Mouse (Mus musculus) heart, adult 9 months (tissue): ENCODE data around the gene D10Wsu102e.
"Not testable (repeated sequence)": the region's sequence is repeated elsewhere in the genome, so short reads cannot be mapped to it uniquely, and the experiment has no call there.

ENCODE experiments used
- DNase-seq, 2 experiments: peaks; one replicate each; pipeline ENCODE4 v3.0.0; 2022; ENCODE audit warnings: low spot score in 2 of 2

The D10Wsu102e gene

DNA sequence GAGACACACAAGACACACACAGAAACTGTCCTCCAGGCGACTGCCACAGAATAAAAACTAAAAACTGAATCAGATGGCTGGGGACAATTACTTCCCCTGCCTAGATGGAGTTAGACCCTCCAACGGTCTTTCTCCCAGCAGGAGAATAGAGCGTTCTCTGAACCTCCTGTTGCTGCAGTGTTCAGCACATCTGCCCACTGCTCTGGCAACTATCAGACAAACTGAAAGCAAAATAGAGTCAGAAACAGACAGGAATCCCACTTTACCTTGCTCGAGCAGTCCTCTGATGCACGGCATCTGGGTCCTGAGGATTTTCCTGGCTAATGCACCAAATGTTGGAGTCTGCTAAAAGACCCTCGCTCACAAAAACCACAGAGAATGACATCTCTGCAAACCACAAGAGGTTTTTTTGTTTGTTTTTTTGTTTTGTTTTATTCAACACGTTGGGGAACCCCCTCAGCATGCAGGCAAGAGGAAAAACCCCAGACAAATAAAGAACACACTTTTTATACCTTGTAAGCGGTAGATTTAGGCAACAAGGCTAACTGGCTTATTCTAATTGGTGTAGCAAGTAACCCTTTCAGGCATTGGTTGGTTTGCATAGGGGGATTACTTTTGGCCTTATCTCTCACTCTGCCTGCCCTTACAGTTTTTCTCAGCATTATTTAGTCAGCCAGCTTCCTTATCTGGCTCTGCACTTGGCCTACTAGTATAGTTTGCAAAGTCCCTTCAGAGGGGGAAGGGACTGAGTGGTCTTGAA, 24.6 kb downstream of the D10Wsu102e start:
- DNase-seq, result no peak

DNA sequence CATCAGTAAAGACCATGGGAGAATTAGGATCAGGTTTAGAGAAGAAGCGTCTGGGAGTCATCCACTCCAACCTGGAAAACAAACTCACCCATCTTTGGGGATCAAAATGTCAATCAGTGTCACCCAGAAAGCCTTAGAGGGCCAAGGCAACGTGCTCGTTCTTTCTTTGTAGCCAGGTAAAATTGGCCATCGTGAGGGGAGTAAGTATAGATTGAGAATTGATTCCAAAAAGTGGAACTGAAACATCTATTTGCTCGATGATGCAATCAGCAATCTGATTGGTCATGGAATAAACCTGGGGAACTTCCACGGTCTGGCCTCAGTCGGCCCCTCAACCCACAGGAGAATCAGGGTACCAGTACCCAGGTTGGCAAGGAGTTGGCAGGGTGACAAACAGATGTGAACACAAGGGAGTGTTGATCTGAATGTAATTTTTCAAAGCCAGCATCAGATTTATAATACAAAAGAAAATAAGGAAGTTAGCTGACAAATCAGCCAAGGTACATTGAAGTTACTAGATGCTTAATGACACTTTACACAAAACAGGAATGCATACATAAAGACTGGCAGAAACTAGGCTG, 25.4 kb downstream of the D10Wsu102e start:
- DNase-seq, result no peak

DNA sequence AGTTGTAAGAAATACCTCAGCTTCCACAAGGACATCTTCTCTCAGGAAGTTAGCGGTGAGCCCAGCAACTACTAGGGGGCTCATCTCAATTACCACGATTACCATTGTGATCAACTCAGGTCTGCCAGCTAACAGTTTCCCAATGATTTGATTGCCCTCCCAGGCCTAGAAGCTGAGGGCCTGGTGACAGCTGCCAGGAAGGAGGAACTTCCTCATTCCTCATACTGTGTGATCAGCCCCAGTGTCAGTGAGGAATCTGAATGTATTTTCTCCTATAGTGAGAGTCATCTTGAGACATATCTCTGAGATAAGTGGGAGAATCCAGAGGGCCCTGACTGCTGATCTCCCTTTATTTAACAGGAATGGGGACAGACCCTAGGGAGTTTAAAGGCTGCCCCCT, 37.3 kb downstream of the D10Wsu102e start:
- no peak for DNase-seq

DNA sequence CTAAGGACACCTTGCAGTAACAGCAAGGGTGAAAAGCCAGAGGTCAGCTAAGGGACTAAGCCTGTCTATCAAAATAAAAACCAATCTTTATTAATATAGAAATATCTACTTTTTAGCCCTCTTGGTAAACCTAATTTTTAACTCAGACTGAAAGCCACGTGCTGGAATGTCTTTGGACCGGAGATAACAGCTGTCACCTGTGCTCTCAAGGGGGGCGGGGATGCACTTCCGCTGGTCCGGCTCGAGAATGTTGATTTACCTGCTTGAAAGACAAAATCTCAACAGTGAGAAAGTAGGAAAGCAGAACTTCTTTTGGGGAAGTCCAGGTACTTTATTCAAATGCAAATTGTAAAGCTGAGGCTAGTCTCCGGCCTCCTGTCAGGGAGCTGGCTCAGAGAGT, 40.9 kb downstream of the D10Wsu102e start:
- DNase-seq, result not testable (repeated sequence)

DNA sequence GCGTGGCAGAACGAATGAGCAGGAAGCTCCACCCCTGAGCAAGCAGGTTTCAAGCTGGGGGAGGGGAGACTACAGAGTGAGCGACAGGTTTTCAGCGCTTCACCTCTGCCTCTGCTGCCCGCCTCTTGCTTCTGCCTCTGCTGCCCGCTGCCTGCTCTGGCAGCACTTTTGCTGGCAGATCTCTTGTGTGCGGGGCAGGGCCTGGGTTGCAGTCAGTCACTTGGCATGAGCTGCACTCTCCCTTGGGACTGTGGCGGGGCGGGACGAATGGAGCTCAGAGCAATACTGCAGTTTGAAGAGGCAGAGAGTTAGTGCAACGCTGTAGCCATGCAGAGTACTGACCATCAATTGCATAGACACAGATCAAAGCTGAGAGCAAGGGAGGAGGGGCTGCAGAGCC, 45.0 kb downstream of the D10Wsu102e start:
- DNase-seq, result no peak

DNA sequence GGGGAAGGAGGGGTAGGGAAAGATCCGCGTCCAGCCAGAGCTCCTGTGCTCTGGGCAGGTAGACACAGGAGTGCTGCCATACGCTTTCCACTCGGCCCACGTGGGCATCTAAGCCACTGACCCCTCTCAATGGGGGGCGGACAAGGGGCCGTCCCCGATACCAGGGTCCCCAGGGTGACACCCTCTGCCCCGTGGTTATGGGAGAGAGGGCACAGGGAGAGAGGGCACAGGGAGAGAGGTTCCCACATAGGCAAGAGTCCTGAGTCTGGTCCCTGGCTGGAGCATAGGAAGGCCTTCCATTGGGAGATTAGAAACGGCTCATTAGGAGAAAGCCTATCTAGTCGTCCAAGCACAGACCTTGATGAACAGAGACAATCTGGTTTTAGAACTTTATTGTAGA, 45.7 kb downstream of the D10Wsu102e start:
- DNase-seq, result no peak

DNA sequence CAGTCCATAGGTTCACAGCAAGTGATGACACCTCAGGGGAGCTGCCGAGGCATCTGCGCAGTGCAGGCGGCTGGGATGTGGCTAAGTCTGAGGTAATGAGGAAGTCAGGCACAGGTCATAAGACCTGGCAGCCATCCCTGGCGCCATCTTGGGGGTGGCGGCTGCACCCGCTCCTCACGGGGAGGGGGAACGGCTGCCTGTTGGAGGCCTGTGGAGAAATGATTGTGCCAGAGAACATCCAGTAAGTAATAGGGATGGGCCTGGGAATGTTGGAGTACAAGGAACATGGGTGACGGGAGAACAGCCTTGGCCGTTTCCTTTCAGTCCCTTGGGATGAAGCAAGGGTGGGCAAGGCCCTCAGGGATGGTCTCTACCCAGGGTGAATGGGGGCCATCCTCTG, 47.1 kb downstream of the D10Wsu102e start:
- DNase-seq, result no peak

DNA sequence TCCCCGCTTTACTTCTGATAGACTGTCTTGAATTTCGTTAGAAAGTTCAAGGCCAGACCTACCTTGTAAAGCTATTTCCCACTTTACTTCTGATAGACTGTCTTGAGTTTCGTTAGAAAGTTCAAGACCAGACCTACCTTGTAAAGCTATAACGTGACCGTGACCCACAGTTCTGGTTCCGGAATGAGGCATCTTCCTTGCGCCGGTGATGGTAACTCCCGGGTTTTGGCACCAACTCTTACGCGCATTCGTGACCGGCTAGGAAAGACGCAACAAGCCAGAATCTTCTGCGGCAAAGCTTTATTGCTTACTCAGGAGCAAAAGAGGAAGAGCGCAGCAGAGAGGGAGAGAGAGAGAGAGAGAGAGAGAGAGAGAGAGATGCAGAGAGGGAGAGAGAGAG, 58.4 kb downstream of the D10Wsu102e start:
- not testable (repeated sequence) for DNase-seq

DNA sequence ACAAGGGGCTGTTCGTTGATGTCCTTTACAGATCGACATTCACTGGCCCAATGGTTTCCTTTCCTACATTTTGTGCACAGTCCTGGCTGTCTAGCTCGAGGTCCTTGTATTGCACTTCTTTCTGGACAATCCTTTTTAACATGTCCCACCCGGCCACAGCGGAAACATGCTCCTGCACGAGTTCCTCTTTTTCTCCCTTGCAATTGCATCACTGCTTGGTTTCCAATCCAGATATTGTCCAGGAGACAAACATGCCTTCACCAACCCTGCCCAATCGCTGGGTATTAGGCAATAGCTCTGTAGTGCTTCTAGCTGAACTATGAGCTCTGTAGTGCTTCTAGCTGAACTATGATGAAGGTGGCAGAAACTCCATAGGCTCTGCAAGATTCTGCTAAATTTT, 88.6 kb downstream of the D10Wsu102e start:
- DNase-seq, result no peak

DNA sequence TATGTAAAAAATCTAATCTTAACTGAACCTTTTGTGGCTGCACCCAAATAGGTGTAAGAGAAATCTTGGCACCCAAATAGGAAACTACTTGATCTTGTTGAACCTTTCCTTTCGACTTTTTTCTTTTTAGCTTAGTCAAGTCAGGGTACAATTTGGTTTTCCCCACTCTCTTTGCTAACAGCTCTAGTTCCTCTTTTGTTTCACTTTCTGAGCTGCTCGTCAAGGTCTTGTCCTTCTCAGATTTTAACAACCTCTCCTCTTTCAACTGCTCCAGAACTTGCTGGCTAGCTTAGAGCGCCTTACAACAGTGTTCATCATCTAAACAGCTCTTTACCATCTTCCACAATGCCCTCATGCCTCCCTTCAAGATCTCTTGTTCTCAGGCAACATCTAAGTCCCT, 97.5 kb downstream of the D10Wsu102e start:
- no peak for DNase-seq

DNA sequence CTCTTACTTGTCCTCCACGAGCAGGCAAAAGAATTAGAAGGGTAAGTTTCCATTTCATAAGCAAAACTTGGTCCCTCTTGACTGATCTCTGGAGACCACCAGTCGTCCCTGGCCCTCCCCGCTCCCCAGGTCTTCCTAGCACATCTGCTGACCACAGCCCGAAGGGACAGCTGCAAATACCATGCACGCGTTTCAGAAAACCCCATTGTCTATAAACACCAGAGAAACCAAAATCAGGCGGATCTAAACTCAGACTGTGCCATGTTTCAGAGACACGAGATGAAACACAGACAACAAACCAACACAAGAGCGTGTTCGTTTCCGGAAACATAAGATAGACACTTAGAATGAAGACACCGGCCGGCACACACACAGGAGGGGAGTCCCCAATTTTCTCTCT, 115.2 kb downstream of the D10Wsu102e start:
- no peak for DNase-seq

DNA sequence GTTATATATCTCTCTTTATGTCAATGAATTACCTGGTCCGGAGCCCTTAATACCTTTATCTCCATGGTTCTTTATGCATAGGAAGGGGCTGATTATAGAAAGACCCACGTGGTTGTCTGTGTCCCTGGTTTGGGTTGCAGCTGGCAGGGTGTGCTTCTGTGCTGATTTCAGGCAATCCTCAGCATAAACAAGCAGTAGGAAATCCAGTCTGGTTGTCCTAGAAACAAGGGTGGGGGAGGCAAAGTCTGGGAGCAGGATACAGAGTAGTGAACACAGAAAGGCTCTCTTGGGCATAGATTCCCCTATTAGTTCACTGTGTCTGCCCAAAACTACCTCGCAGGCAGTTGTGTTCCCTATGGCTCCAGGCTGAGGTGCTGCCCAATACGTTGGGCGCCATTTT, 117.3 kb downstream of the D10Wsu102e start:
- no peak for DNase-seq

DNA sequence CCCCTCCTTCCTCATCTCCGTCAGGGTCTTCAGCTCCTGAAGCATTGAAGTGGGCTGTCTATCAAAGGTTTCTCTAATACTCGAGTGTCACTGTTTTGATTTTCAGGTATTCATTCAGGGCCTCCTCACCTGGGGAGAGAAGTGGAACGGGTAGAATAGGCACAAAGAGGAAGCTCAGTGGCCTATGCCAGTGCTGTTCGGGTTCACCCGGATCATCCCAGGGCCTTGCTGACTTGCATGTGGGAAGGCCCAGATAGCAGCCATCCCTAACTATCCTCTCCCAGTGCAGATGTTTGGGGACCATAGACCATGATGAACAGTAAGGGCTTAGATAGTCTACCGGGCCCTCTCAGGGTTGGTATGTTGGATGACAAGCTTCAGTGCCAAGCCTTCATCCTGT, 130.5 kb downstream of the D10Wsu102e start:
- DNase-seq, result no peak

DNA sequence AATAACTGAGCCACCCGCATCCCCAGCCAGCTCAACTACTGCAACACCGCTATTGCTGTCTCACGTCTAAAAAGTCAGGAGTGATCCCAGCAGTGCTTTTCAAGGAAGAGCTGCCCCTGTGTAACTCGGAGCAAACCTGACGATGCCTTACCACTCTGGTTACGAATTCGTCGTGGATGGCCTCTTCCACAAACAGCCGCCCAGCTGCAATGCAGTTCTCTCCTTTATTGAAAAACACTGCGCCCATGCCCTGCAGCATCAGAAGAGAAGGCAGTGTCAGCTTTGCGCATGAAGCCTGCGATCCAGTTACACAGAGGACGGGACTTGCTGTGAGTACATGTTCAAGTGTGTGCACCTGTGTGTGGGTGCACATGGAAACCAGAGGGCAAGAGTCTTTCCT, 137.3 kb downstream of the D10Wsu102e start:
- no peak for DNase-seq

DNA sequence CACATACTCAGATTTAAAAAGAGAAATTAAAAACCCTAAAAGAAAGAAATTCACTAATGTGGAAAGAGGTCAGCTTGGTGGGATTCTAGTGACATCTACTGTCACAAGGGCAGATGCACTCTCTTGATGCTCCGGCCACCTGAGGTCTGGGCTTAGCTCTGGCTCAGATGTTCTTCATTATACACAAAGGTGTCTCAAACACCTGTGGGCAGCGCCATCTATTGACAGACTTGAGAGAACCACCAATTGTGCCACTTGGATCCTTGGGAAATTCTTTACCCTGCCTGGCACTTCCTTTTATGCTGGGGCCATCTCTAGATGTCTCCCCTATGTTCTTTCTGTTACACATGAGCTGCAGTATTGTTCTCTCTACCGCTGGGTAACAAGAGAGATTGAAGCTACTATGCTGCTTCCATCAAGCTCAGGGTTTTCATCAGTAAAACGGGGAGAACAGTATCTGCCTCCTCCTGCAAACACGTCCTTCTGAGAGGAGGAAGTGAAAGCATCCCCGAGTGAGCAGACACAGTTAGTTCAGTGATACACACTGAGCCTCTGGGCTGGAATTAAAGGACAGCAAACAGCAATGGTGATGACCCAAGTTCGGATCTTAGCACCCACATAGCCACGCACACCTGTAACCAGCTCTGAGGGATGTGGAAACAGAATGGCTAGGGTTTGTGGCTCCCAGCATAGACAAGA, 149.1 kb downstream of the D10Wsu102e start:
- DNase-seq, result no peak

DNA sequence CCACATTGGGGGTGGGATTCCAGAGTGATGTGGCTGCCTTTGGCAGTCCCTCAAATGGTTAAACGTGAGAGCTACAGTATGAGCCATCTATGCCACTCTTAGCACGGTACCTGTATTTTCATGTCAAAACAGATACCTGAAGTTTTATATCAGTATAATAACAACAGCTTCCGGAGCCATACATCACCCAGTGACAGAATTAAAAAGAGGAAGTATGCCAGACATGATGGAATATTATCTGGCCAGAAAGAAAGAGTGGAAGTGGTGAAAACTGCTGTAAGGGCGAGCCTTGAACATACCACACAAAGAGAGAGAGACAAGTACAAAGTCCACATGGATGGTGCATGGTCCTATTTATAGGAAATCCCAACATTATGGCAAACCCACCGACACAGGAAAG, 151.3 kb downstream of the D10Wsu102e start:
- no peak for DNase-seq

DNA sequence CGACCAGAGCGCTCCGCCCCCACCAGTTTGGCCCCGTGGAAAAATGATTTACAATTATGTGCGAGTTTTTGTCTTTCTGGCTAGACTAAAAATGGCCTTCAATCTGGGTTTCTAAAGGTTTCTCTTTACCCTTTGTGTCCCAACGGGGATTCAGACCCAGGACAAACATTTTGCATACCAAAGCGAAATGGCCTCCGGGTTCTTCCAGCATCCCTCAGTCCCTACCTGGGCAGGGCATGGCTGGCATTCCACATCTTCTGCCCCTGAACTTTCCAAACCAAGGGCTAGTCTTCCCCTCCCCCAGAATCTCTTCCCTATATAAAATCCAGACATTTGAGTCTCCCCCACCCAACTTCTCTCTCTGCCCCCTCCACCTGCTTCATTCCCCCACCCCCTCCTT, 153.7 kb downstream of the D10Wsu102e start:
- no peak for DNase-seq

DNA sequence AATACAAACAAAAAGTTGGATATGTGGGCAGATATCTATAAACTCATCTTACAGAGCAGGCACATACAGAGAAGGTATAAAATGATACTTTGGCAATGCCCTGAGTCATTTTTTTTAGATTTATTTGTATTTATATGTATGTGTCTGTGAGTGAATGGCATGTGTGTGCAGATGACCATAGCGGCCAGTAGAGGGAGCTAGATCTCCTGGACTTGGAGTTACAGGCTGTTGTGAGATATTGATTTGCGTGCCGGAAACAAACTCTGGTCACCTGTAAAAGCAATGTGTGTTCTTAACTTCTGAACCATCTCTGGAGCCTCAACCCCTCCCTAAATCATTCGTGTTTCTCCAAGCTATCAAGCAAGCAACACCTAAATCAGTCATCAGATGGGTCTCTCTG, 161.0 kb downstream of the D10Wsu102e start:
- DNase-seq, result no peak

DNA sequence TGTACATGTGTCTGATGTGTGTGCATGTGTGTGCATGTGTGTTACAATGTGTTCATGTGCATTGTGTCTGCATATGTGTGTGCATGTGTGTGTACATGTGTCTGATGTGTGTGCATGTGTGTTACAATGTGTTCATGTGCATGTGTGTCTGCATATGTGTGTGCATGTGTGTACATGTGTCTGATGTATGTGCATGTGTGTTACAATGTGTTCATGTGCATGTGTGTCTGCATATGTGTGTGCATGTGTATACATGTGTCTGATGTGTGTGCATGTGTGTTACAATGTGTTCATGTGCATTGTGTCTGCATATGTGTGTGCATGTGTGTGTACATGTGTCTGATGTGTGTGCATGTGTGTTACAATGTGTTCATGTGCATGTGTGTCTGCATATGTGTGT, 164.2 kb downstream of the D10Wsu102e start:
- DNase-seq, result not testable (repeated sequence)

DNA sequence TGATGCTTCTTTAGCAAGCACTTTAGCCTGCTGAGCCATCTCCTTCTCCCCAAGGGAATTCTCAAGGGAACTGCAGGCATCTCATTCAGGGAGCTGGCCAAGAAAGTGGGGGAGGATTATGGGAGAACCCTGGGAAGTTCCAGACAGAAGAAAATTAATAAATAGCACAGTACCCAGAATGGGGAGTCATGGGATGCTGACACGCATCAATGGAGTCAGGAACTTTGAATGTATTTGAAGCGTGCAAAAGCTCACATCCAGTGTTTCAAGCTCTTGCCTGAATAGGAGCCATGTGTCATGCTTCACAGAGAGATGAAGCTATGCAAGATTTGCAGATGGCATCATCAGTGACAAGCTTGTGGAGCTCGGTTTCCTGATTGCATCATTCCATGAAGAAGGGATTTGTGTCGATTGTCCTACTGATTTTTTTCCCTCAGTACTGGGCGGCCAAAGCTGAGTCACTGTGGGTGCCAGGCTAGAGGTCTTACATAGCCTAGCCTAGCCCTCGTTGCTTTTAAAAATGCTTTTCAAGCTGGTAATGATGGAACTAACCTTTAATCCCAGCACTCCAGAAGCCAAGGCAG, 170.5 kb downstream of the D10Wsu102e start:
- no peak for DNase-seq

DNA sequence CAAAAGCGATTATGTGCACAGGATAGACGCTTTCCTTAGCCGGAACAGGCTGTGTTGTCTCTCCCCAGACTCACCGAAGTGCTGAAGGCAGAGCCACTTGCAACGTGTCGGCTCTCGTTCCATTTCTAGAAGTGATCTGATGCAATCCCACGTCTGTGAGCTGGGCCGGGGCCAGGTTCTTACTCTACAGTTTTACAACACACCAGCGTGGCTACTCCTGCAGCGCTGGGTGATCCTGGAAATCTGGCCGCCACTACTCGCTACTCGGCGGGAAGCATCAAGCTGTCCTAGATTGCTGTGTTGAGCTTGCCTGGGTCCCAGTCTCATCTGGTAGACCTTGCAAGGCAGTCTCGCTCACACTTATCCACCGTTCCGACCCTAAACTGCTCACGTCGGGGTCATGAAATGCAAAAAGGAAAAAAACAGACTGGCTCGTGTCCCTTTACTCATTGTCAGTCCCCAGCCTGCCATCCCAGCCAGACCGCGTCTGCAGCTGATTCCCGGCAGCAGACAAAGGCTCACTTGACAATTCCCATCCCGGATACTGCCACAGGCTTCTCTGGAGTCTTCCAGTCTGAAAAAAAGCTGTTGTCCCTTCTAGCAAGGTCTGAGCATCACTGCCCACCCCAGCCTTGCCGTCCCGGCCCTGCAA, 173.4 kb downstream of the D10Wsu102e start:
- DNase-seq, result peak; percentile 20 to 56

DNA sequence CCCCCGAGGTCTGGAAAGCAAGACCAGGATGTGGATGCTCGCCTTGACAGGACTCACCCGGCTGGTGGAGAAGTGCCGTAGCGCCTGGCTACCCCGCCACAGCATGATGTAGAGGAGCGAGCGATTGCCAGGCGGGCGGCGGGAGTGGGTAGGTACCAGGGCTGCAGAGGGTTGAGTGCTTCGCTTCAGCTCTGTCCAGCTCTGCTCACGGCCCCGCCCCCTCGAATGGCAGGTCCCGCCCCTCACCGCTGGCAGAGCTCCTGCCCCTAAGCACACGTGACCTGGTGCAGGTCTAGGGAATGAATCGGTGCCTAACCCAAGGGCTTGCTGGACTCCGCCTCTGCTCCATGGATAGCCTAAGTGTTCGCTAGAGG, 173.9 kb downstream of the D10Wsu102e start, which contains the start of gene Aldh1l2:
Gene Aldh1l2 (minus strand): TSS at position 231 of the 374 bp plus-strand sequence.
- DNase-seq, result peak; percentile 60 to 76
